Mouse (Mus musculus) lung, adult 2 months (tissue): ENCODE results near the gene Avpi1.

ENCODE experiments used
- CTCF ChIP-seq: fragments of 200-500 bp; IDR thresholded peaks from 2 replicates; pipeline ENCODE4 v1.5.1; 2011; ENCODE audit warnings: mild to moderate bottlenecking, low read length, control low read depth; ENCODE audit not compliant: insufficient read depth
- POLR2A ChIP-seq: fragments of 200-500 bp; IDR thresholded peaks from 2 replicates; pipeline ENCODE4 v1.6.1; 2011; ENCODE audit warnings: low read depth, mild to moderate bottlenecking, control low read depth, low read length, borderline replicate concordance; ENCODE audit errors: extremely low read depth

GRCm38 (mm10) chr19:42126219-42126605 lies 2.6 kb downstream of the Avpi1 start:
- TF ChIP-seq POLR2A (no peak), CTCF (no peak)
